Mouse (Mus musculus) hindbrain, embryonic 16.5 days (tissue): ENCODE measurements around the gene Laptm5. TPM values are rescaled to one million over a fixed set of nuclear protein-coding genes. Genes with fewer than 3 reads are reported as not detected.

Experiments
- ATAC-seq: fragments of 200-750 bp; cut with Nextera tagmentation; 2 replicates; pipeline ENCODE4 v1.8.0; 2017; ENCODE audit warnings: moderate TSS enrichment, moderate library complexity
- H3K27ac ChIP-seq: fragments of 300-500 bp; sonication (generic); 2 replicates; pipeline ENCODE4 v1.5.1; 2014; ENCODE audit warnings: low read depth, mild to moderate bottlenecking, control low read depth, low read length, moderate library complexity
- H3K27me3 ChIP-seq: fragments of 300-500 bp; sonication (generic); replicated peaks from 2 replicates; pipeline ENCODE4 v1.6.1; 2014; ENCODE audit warnings: low read length; ENCODE audit not compliant: control insufficient read depth, insufficient read depth
- H3K36me3 ChIP-seq: fragments of 300-500 bp; sonication (generic); 2 replicates; pipeline ENCODE4 v1.6.1; 2014; ENCODE audit warnings: mild to moderate bottlenecking, low read length, moderate library complexity, mixed read lengths; ENCODE audit not compliant: control insufficient read depth, insufficient read depth
- H3K4me1 ChIP-seq: fragments of 300-500 bp; sonication (generic); 2 replicates; pipeline ENCODE4 v1.6.1; 2014; ENCODE audit warnings: low read depth, low read length; ENCODE audit not compliant: control insufficient read depth, insufficient read depth
- H3K4me2 ChIP-seq: fragments of 300-500 bp; sonication (generic); 2 replicates; pipeline ENCODE4 v1.6.1; 2014; ENCODE audit warnings: mild to moderate bottlenecking, low read length, control low read depth, moderate library complexity
- H3K4me3 ChIP-seq: fragments of 300-500 bp; sonication (generic); 2 replicates; pipeline ENCODE4 v1.5.1; 2014; ENCODE audit warnings: mild to moderate bottlenecking, low read length, control low read depth, moderate library complexity
- H3K9ac ChIP-seq: fragments of 300-500 bp; sonication (generic); 2 replicates; pipeline ENCODE4 v1.6.1; 2014; ENCODE audit warnings: low read depth, mild to moderate bottlenecking, control low read depth, low read length, moderate library complexity
- H3K9me3 ChIP-seq: fragments of 300-500 bp; sonication (generic); 2 replicates; pipeline ENCODE4 v1.6.1; 2014; ENCODE audit warnings: mild to moderate bottlenecking, low read length, moderate library complexity; ENCODE audit not compliant: control insufficient read depth
- WGBS: fragments of 180-500 bp; shearing (Covaris S2); extraction: QIAGEN DNeasy Blood & Tissue Kit; methylation state at CpG from one replicate; pipeline ENCODE4 v1.1.7; 2014; 5-methylcytosine and 5-hydroxymethylcytosine counted together
- polyA plus RNA-seq: library from polyadenylated mRNA; unstranded; fragments of >200 nt; fragmentation: Nextera tagmentation; extraction: Ambion mirVana; gene quantifications from 2 replicates; pipeline ENCODE4 v1.2.1, GENCODE M21; 2015

Gene Laptm5
- polyA plus RNA-seq, 1 experiment from 2014 or later, result 27.2 TPM

DNA sequence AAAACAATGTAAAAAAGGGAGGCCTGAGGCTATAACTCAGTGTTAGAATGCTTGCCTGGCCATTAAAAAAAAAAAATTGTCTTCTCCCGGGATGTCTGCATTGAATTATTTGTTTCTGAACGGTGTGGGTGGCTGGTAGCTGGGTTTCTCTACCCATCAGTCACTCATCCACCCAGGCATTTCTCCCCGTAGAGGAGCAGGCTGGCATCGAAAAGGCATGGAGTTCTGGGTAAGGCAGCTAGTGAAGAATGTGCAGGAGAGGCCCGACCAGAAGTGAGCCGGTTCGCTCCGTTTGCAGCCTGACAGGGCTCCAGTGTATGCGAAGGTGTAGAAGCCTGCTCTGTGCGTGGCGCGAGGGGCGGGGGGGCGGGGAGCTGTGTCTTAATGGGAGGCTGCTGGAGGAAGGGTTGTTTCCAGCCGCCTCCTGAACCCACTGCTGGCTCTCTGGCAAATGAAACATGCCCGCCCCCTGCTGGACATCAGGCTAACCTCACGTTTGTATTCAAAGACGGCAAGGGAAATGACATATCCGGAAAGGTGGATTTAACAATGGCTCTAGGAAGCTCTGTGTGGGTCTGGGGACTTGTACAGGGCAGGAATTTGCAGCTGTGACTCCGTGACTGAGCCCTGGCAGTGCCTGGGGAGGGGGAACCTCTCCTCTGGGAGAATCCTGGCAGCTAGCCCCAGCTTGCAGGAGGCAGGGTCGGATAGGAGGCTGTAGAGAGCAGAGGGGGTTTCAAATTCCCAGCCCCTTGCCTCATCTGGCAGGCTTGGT lies 34.5 kb upstream of the Laptm5 start:
- 2% methylated on average over 21 of the region's 21 CpGs for WGBS
- peaks cover 18% of the 10 kb centered on the region for H3K4me1 ChIP-seq
- H3K4me3 ChIP-seq, result peak overlapping the region; percentile 23
- H3K27me3 ChIP-seq, result peaks cover 7% of the 10 kb centered on the region
- peak overlapping the region; percentile 62 for H3K9ac ChIP-seq
- peak; percentile 85 for ATAC-seq
- peak overlapping the region; percentile 63; the same call in 1 of the 2 replicates for H3K27ac ChIP-seq
- H3K9me3 ChIP-seq, result no peaks in the 10 kb centered on the region
- H3K36me3 ChIP-seq, result no peaks in the 10 kb centered on the region
- peak overlapping the region; percentile 58 for H3K4me2 ChIP-seq

DNA sequence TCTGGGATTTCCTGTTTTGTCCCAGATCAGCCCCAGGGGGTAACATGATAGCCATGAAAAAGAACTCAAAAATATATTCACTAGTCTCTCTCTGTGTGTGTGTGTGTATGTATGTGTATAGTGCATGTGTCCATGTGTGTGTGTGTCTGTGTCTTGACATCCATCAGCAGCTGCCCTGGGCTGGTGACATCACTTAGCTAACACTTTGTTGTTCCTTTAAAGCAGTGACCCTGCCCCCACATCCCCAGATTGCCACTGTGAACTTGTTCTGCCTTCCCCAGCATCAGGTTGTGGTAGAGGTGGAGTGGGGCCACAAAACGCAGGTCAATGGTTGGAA lies 33.9 kb upstream of the Laptm5 start:
- H3K9me3 ChIP-seq, result no peaks in the 10 kb centered on the region
- ATAC-seq, result 0 out of 2 replicates have a peak, but pooled peaks have one; percentile 10
- no peak overlapping the region; the same call in 1 of the 2 replicates for H3K4me2 ChIP-seq
- peaks cover 18% of the 10 kb centered on the region for H3K4me1 ChIP-seq
- H3K27ac ChIP-seq, result peak overlapping the region; percentile 63; the same call in 1 of the 2 replicates
- H3K36me3 ChIP-seq, result no peaks in the 10 kb centered on the region
- peak overlapping the region; percentile 62; the same call in 1 of the 2 replicates for H3K9ac ChIP-seq
- H3K4me3 ChIP-seq, result no peak overlapping the region
- H3K27me3 ChIP-seq, result peaks cover 7% of the 10 kb centered on the region
- WGBS, result 75% methylated on average over 1 of the region's 1 CpGs

DNA sequence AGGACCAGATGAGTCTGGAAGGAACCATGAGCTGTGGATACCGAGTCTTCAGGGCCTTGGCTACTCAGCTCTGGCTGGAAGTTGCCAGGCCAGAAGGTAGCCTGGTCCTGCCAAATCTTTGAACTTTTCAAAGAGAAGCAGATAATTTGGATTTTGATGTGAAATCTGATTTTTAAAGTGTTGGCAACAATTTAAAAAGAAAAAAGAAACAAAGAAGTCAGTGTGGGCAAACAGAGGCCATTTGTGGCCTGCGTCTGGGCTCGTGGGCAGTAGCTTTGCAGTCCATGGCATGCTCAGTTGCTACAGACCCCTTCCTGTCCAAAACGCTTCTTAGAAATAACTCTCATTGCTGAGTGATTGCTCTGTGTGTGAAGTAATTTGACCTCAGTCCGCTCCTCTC lies 31.6 kb upstream of the Laptm5 start:
- 80% methylated on average over 5 of the region's 5 CpGs for WGBS

DNA sequence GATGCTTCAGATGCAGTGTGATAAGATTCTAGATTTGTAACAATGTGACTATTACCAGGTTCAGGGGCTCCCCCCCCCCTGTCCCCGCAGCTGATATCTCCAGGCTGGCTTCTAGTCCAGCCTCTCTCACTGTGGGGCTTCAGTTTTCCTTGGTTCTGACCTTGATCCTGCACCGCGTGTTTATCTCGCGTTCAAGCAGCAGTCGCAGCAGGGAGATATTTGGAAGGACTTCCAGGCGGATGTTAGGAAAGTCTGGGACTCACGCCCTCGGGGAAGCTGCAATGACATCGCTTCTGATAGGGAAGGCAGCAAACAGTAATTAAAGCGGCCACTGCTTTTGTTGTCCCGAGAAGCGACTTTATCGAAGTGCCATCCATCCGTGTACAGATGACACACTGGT lies 30.2 kb upstream of the Laptm5 start:
- Histone ChIP-seq H3K4me3 (no peak overlapping the region), H3K9ac (no peak overlapping the region), H3K4me2 (no peak overlapping the region), H3K36me3 (no peaks in the 10 kb centered on the region), H3K27me3 (peaks cover 7% of the 10 kb centered on the region), H3K27ac (no peak overlapping the region), H3K4me1 (peaks cover 12% of the 10 kb centered on the region), H3K9me3 (no peaks in the 10 kb centered on the region)
- no peak for ATAC-seq
- WGBS, result 68% methylated on average over 15 of the region's 15 CpGs

More for the DNA sequence above, 31.6 kb upstream of the Laptm5 start:
- H3K27me3 ChIP-seq, result peaks cover 7% of the 10 kb centered on the region
- H3K9ac ChIP-seq, result no peak overlapping the region
- H3K27ac ChIP-seq, result no peak overlapping the region
- H3K36me3 ChIP-seq, result no peaks in the 10 kb centered on the region
- H3K9me3 ChIP-seq, result no peaks in the 10 kb centered on the region
- ATAC-seq, result no peak
- no peak overlapping the region for H3K4me2 ChIP-seq
- no peak overlapping the region for H3K4me3 ChIP-seq
- peaks cover 7% of the 10 kb centered on the region for H3K4me1 ChIP-seq

DNA sequence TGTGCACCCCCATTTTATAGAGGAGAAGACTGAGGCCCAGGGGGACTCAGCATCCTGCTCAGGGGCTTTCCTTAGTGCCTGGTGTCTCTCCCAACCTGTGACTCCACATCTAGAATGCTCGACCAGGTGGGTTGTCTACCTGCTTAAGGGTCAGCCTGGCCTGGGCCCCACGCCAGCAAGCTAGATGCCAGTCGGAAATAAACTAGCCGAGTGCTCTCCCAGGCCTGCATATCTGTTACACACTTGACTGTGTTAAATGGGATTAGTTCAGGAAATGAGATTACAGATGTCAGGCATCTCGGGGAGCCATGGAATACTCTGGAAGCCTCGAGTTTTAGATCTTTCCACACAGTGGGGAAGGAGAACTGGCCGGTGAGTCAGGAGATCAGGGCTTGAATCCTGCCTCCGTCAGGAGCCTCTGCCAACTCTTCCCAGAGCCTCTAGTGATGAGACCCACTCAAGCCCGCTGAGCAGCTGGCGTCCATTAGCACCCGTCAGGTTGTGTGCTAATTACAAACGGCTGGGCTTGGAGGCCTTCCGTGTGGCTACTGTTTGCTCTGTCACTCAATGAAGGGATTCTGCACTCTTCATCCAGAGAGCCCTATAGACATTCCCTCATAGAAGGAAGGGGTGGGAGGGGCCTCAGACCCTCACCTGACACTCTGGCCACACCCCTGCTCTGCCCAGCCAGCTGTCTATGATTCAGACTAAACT lies 28.9 kb upstream of the Laptm5 start:
- Histone ChIP-seq H3K9ac (no peak overlapping the region), H3K9me3 (no peaks in the 10 kb centered on the region), H3K36me3 (no peaks in the 10 kb centered on the region), H3K4me3 (no peak overlapping the region), H3K27me3 (peaks cover 7% of the 10 kb centered on the region), H3K4me1 (peaks cover 5% of the 10 kb centered on the region), H3K4me2 (no peak overlapping the region), H3K27ac (no peak overlapping the region)
- WGBS, result 41% methylated on average over 13 of the region's 13 CpGs
- ATAC-seq, result peak; percentile 53

DNA sequence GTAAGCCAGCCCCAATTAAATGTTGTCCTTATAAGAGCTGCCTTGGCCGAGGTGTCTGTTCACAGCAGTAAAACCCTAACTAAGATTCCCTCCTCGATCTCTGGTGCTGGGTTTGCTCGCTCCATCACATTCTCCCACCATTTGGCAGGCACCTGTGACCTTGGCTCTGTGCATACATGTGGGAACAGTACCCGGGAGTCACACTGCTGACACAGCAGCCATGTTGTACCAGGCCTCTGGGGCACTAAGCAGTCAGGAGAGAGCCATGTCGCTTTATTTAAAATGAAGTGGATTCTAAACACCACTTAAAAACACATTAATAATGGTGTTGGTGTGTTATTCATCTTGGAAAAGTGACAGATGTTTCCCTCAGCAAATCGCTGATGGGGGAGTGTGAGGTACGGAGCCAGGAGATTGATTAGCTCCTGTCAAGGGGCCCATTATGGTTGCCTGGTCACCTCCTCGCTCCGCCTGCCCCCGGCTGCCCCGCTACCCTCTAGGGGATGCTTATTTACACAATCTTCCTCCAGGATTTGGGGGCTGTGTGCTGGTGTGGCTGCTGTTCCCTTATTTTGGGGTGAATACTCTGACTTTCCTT lies 25.7 kb upstream of the Laptm5 start:
- no peaks in the 10 kb centered on the region for H3K36me3 ChIP-seq
- no peak overlapping the region for H3K4me2 ChIP-seq
- H3K9me3 ChIP-seq, result no peaks in the 10 kb centered on the region
- no peak overlapping the region for H3K4me3 ChIP-seq
- WGBS, result 46% methylated on average over 11 of the region's 11 CpGs
- no peak for ATAC-seq
- H3K4me1 ChIP-seq, result peaks cover 9% of the 10 kb centered on the region
- H3K27ac ChIP-seq, result no peak overlapping the region
- H3K9ac ChIP-seq, result no peak overlapping the region
- H3K27me3 ChIP-seq, result peaks cover 9% of the 10 kb centered on the region

DNA sequence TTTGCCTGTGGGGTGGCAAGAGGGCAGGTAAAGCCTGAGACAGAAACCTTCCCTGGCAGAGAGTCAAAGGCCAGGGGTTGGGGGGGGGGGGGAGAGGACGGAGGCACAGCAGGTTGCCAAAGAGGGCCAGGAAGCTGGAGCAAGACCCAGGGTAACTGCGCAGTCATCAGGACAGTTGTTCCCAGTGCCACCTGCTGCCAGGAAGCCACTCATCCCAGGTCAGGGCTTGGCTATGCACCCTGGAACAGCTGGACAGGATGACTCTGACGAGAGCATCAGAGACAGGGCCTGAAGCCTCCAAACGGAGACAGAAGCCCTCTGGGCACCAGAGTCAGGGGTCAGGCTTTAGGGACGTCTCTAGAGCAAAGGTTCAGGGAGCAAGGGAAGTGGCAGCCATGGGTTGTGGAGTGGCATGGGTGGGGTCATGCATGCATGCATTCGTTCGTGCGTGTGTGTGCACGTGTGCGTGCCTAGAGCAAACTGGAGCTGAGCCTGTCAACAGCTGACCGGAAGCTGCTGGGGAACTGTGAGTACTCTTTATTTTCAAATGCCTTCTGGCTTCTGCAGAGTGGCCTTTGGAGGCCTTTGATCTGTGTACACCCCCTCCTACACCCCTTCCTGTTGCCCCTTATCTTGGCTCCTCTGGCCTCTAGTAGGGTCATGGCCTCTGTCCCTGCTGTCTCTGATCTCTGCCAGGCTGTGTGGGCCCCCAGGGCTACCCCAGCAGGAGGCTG lies 23.0 kb upstream of the Laptm5 start:
- Histone ChIP-seq H3K4me3 (no peak overlapping the region), H3K9ac (no peak overlapping the region), H3K9me3 (no peaks in the 10 kb centered on the region), H3K27ac (no peak overlapping the region), H3K4me1 (peaks cover 9% of the 10 kb centered on the region), H3K27me3 (peaks cover 7% of the 10 kb centered on the region; the same call in 1 of the 2 replicates), H3K36me3 (no peaks in the 10 kb centered on the region), H3K4me2 (no peak overlapping the region)
- WGBS, result 61% methylated on average over 10 of the region's 11 CpGs
- ATAC-seq, result no peak

DNA sequence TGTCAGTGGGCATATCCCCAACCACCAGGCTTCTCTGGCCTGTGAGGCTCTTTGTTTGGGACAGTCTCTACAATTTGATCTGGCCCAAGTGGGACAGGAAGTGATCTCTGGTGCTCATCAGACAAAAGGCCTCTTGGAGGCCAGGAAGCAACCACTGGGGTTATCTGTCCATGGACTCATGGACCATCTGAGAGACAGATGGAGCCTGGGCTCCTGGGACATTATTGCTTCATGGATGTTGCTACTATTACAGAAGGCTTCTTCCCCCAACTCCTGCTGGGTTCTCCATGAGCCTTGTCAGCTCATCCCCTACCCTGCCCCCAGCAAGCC lies 22.4 kb upstream of the Laptm5 start:
- Histone ChIP-seq H3K9ac (no peak overlapping the region), H3K4me2 (no peak overlapping the region), H3K4me1 (peaks cover 9% of the 10 kb centered on the region), H3K27ac (no peak overlapping the region), H3K9me3 (no peaks in the 10 kb centered on the region), H3K4me3 (no peak overlapping the region), H3K36me3 (no peaks in the 10 kb centered on the region), H3K27me3 (peaks cover 7% of the 10 kb centered on the region; the same call in 1 of the 2 replicates)
- no peak for ATAC-seq
